Mouse (Mus musculus): ENCODE results near the gene Gadl1.

- TF ChIP-seq CTCF (IDR thresholded peaks at IDR 0.05; ENCODE audit: borderline replicate concordance, extremely low read depth, insufficient read depth, insufficient read length) (peak; percentile 27; the same call in 1 of the 2 replicates), POLR2A (IDR thresholded peaks at IDR 0.05; ENCODE audit: borderline replicate concordance, extremely low read depth, insufficient read depth, insufficient read length, poor library complexity, severe bottlenecking) (no peak)
Measured at GRCm38 (mm10) chr9:115937915-115938314, 28.7 kb downstream of the Gadl1 start.

All from brain, embryonic 14.5 days (tissue).